Mouse (Mus musculus) frontal cortex, postnatal 25 days (tissue): ENCODE measurements around the gene Slc44a1.

ENCODE experiments used
- DNase-seq, 2 experiments: peaks; one replicate each; pipeline ENCODE4 v3.0.0; 2022; ENCODE audit warnings: low spot score in 2 of 2

Slc44a1 gene

DNA sequence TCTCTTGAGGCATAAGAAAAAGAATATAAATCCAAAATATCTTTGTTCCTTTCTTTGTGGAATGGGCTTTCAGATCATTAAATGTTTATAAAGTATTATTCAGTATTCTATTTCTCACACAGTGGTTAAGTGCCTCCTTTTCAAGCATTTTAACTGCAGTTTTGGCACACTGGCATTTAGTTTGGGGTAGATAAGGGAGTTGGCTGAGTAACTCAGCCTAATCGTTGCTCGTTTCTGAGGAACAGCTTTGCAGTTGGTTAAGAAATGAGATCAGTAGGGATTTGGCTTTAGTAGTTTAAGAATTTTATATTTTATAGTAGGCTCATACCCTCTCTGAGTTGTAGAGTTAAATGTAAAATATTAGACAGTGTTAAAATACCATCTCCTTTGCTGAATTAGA lies 97.3 kb downstream of the Slc44a1 start:
- DNase-seq = no peak

GRCm38 (mm10) chr4:53538600-53538999 lies 98.4 kb downstream of the Slc44a1 start:
- no peak for DNase-seq

- DNase-seq = no peak
Observed at GRCm38 (mm10) chr4:53539929-53540328, 99.7 kb downstream of the Slc44a1 start.

DNA sequence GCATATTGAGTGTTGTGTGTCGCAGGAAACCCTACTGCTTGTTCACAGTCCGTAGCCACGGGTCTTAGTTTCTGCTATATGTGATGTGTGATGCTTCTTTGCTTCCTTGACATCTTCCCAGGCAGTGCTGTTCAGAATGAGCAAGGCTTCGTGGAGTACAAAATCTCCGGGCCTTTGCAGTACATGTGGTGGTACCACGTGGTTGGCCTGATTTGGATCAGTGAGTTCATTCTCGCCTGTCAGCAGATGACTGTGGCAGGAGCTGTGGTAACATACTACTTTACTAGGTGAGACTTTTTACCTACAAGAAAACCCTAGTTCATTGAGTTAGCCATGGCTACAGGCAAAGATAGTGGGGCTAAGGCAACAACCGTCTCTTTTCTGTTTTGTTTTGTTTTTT lies 103.2 kb downstream of the Slc44a1 start:
- DNase-seq = no peak

DNA sequence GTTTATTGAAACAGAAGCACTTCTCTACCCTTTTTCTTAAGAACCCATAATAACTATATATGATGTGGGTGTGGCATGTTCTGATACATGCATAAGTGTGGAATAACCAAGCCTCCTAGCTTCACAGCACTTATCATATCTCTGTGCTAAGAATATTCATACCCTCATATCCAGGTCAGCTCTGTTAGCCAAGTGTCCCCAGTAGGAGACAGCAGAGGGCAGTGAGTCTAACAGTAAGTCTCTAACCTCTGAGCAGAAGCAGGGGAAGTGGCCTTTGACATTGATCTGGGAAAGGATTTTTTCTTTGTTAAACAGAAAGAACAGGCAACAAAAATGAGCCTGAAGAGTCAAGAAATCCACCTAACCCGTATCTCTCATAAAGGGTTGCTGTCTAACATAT lies 104.7 kb downstream of the Slc44a1 start:
- DNase-seq = no peak

- no peak for DNase-seq
Observed at GRCm38 (mm10) chr4:53547381-53547780, 107.2 kb downstream of the Slc44a1 start.

GRCm38 (mm10) chr4:53549375-53549774 lies 109.2 kb downstream of the Slc44a1 start:
- DNase-seq = no peak

GRCm38 (mm10) chr4:53564618-53565017 lies 124.4 kb downstream of the Slc44a1 start:
- DNase-seq = no peak

GRCm38 (mm10) chr4:53567065-53567464 lies 126.9 kb downstream of the Slc44a1 start:
- no peak for DNase-seq

DNA sequence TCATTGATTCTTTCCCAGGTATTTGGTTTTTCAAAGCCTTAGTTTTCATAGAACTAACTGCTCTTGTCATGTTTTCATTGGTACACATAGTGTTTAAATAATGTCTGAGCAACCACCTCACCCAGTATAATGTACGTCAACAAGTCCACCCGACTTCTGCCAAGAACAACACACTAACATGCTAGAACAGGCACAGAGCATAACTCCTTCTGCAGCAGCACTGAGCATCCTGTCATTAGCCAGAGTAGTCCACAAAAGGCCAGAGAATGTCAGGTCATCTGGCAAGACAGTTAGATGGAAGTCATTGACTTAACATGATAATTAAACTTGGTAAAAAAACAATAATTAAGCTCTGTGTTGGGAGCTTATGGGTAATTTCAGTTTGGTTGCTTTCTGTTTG lies 135.3 kb downstream of the Slc44a1 start:
- DNase-seq = no peak

GRCm38 (mm10) chr4:53587676-53588075 lies 147.5 kb downstream of the Slc44a1 start:
- no peak for DNase-seq

DNA sequence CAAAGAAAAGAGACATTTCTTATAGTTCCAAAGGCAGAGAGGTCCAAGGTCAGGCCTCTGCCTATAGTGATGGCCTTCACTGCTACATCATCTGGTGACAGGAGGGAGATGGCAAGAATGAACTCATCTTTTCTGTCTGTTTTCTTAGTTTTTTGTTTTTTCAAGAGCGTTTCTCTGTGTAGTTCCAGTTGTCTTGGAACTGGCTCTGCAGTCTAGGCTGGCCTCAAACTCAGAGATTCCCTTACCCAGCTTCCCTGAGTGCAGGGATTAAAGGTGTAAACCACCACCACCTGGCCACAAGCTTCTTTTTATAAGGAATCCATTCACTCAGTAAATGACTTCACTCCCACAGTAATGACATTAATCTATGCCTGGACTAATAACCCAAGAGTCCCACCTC lies 148.7 kb downstream of the Slc44a1 start:
- DNase-seq = no peak

- DNase-seq = no peak
Observed at GRCm38 (mm10) chr4:53589466-53589865, 149.3 kb downstream of the Slc44a1 start.

DNA sequence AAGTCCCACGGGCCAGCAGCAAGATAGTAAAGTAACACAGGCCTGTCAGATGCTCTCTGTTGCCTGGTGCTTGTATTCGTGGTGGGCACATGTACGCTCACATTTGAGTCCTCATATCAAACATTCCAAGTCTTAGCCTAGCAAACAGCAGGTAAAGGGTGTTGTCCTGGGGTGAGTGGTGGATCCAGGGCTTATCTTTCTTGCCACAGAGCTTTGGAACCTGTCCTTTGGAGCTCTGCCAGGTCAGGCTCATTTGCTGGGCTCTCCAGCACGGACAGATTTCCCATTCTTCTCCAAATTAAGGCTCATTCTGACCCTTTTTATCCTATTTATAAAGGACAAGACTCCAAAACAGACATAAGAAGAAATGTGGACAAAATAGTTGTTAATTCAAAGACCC lies 149.9 kb downstream of the Slc44a1 start:
- DNase-seq = no peak

GRCm38 (mm10) chr4:53590691-53591447 lies 150.7 kb downstream of the Slc44a1 start:
- DNase-seq = no peak

GRCm38 (mm10) chr4:53591536-53591935 lies 151.3 kb downstream of the Slc44a1 start:
- no peak for DNase-seq

- no peak for DNase-seq
Observed at GRCm38 (mm10) chr4:53591941-53592340, 151.7 kb downstream of the Slc44a1 start.

- no peak for DNase-seq
Observed at GRCm38 (mm10) chr4:53592386-53592785, 152.2 kb downstream of the Slc44a1 start.

DNA sequence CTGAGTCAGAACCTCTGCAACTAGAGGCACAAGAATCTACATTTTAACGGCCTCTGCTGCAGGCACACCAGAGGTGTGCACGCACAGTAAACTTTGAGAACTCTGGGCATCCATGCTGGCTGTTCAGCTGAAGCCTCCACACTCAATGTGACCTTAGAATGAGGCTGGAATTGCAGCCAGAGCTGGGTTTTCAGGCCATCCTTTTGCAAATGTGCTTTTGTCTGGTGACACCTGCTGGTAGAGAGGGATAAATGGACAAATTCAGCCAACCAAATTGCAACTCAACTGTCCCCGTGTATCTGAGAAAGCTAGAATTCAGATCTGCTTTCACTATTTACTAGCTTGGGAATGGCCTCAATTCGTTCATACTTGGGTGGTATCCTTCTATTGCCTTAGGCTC lies 154.0 kb downstream of the Slc44a1 start:
- DNase-seq = peak; percentile 20 to 30

- no peak for DNase-seq
Observed at GRCm38 (mm10) chr4:53595246-53596062, 155.2 kb downstream of the Slc44a1 start.

DNA sequence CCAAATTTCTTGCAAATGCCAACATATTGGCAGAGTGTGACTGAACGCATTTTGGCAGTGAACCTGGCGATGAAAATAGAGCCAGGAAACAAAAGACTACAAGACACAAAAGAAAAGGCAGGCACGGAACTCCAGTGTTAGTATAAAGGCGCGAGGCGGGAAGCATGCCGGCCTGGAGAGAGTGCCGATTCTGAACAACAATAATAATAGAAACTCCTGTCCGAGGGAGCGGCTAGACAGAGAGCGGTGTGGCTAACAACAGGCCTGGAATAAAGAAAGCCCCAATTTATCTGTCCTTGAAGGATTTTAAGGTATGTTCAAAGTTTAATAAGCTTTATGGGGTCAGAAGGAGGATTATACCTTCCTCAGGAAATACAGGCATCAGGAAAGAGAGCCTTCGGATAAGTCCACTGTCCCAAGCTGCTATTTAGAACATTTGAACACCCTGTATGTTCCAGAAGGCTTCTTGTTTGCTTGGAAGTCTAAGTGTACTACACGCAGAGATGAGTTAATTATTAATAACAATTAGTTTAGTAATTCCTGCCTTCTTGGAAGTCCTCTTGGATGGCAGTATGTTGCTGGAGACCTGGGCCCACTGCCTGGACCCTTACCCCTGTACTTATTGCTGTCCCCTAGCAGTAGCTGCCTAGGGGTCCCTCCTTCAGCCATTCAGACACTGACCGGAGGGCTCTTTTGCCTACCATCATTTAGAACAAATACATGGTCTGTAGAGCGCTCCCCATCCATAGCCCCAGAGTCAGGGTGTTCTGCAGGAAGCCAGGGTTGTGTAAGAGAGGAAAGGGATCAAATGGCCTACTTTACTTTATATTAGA lies 156.1 kb downstream of the Slc44a1 start:
- no peak for DNase-seq

DNA sequence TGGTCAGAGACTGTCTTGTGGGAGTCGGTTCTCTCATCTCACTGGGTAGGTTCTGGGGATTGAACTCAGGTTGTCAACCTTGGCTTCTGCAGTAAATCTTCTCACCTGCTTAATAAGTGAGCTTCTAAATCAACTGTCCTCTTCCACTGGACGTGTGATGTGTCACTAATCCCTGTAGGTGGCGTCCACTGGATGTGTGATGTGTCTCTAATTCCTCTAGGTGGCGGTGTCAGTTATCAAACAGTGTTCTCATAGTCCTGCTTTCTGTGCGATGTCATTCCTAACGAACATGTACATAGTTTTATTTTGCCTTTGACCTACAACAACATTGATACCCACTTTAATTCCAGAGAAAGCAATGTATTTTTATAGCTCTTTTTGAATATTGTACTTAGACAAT lies 160.2 kb downstream of the Slc44a1 start:
- DNase-seq = no peak
